Mouse (Mus musculus) spleen, adult 2 months (tissue): ENCODE data around the gene Gm4303.
"Not testable (repeated sequence)": the region's sequence is repeated elsewhere in the genome, so short reads cannot be mapped to it uniquely, and the experiment has no call there.

Experiments used
- CTCF ChIP-seq: fragments of 200-500 bp; IDR thresholded peaks from 2 replicates; pipeline ENCODE4 v1.5.1; 2011; ENCODE audit warnings: mild to moderate bottlenecking, inconsistent platforms; ENCODE audit not compliant: insufficient read depth, insufficient read length, insufficient replicate concordance; ENCODE audit errors: extremely low read depth
- POLR2A ChIP-seq: fragments of 200-500 bp; IDR thresholded peaks from 2 replicates; pipeline ENCODE4 v1.6.1; 2011; ENCODE audit warnings: low read depth, low read length, inconsistent platforms

- not testable (repeated sequence) for TF ChIP-seq CTCF, POLR2A
These were observed 10.4 kb upstream of the Gm4303 start, which contains the start of gene Gm4301 for GRCm38 (mm10) chr10:100335376-100335775.
